Mouse (Mus musculus): ENCODE data around the gene Efcab1.
"Not testable (repeated sequence)": the region's sequence is repeated elsewhere in the genome, so short reads cannot be mapped to it uniquely, and the experiment has no call there.

The Efcab1 gene

GRCm38 (mm10) chr16:14906393-14907100 lies at the start of gene Efcab1:
Gene Efcab1, plus strand, starts transcription at chr16:14906606.
- DNase-seq (ENCODE audit: low read depth), result no peak

DNA sequence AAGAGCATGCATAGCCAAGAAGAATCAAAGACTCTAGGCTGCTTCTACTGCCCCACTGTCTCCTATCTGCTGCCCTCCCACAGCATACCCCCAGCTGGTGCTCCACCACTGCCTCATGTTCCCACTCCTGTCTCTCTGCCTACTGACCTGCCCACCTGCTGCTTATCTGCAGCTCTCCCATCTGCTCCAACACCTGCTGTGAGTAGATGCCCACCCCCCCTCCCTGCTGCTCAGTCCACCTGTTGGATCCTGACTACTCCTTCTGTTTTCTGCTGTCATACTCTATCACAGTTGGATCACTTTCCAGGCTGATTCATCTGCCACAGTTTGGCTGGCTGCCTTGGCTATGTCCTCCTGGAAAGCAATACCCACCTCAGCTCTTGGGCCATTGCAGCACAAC lies 47.0 kb upstream of the Efcab1 start:
- DNase-seq (ENCODE audit: low read depth), result no peak

- DNase-seq (ENCODE audit: low read depth), result peak; percentile 10
These were observed 21.5 kb upstream of the Efcab1 start for GRCm38 (mm10) chr16:14884916-14885315.

DNA sequence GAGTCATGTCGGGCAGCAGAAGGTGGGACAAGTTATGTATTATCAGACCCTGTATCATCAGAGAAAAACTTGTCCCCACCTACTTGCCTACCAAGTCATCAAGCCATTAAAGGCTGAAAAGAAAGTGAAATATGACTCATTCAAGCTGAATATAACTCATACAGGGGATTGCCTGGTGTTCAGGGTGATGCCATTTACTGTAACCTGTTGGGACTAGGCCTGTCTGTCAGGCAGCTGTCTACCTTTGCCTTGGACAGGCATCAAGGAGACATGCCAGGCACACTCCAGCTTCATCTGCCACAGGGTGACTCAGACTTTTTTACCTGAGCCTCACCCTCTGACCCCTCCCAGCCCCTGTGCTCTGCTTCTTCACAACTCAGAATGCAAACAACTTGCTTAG lies 21.0 kb upstream of the Efcab1 start:
- DNase-seq (ENCODE audit: low read depth), result no peak

DNA sequence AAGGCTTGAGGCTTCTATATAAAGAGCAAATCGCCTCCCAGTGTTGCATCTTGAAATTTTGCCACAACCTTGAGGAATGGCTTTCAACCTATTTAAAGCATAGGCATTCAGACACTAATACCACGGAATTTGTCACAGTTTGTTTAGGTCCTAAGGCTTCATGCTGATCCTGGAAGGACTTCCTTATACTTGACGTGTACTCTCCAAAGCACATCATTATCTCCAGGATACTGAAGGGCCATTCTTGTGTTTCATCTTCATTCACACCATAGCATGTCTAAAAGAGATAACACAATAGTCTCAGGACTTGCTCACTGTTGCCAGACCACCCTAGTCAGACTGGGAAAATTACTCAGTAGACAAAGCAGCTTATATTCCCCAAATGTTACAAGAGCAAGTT lies 13.9 kb upstream of the Efcab1 start:
- no peak for DNase-seq (ENCODE audit: low read depth)

DNA sequence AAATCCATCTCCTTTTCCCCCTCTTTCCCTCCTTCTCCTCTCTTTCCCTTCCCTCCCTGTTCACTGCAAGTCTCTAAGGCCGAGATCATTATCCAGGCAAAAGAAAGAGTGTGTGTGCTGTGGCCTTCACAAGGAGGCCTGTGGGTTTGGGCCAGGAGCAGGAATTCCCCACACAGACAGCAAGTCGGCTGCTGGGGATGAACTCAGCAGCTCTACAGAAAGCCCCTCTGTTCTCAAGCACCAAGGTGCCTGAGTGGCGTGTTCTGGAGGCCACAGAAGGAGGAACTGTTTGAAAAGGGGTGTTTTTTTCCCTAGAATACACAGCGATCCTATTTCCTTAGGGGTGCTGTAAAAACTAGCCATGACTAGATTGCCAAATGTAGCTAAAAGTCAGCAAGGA lies 12.5 kb upstream of the Efcab1 start:
- DNase-seq (ENCODE audit: low read depth), result no peak

GRCm38 (mm10) chr16:14894713-14895112 lies 11.7 kb upstream of the Efcab1 start:
- DNase-seq (ENCODE audit: low read depth), result peak; percentile 9

- DNase-seq (ENCODE audit: low read depth), result no peak
These were observed 10.9 kb upstream of the Efcab1 start for GRCm38 (mm10) chr16:14895543-14895942.

GRCm38 (mm10) chr16:14930711-14931110 lies 24.3 kb downstream of the Efcab1 start:
- DNase-seq (ENCODE audit: low read depth), result not testable (repeated sequence)

- DNase-seq (ENCODE audit: low read depth), result peak; percentile 6
These were observed 30.2 kb downstream of the Efcab1 start for GRCm38 (mm10) chr16:14936478-14937166.

DNA sequence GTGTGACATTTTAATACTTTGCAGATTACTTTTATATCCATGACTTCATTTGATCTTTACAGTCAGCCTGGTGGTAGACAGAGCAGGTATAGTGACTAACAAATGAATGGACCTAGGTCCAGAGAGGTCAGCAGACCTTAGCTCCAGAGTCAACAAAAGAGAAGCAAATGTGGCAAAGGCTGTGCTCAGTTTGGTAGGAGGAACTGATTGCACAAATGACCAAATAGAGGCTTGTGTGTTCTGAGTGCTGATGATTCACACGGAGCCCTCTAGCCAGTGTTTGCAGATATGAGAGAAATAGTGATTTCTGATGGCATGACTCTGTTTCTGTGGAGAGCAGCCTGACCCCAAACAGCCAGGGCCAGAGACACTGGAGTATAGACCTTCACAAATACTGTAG lies 33.1 kb downstream of the Efcab1 start:
- peak; percentile 35 for DNase-seq (ENCODE audit: low read depth)

- peak; percentile 14 for DNase-seq (ENCODE audit: low read depth)
These were observed 33.7 kb downstream of the Efcab1 start for GRCm38 (mm10) chr16:14939994-14940715.

- peak; percentile 65 for DNase-seq (ENCODE audit: low read depth)
These were observed 34.5 kb downstream of the Efcab1 start for GRCm38 (mm10) chr16:14940898-14941297.

DNA sequence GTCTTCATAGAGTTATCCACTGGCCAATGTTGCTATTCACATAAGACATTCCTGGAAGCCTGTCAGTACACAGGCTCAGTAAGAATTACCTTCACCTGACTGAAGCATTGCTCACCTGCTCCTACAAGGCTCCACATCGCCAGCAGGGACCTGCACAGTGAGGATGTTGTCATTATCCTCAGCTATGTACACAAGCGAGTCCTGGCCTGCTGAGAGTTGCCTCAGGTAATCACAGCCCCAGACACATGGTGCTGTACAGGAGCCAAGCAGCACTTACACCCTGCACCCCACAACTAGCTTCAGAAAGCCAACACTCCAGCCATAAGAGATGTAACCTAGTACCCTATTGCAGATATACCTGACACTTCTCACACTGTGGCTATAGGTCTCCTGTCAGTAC lies 37.1 kb downstream of the Efcab1 start:
- no peak for DNase-seq (ENCODE audit: low read depth)

GRCm38 (mm10) chr16:14947561-14947960 lies 41.2 kb downstream of the Efcab1 start:
- not testable (repeated sequence) for DNase-seq (ENCODE audit: low read depth)

DNA sequence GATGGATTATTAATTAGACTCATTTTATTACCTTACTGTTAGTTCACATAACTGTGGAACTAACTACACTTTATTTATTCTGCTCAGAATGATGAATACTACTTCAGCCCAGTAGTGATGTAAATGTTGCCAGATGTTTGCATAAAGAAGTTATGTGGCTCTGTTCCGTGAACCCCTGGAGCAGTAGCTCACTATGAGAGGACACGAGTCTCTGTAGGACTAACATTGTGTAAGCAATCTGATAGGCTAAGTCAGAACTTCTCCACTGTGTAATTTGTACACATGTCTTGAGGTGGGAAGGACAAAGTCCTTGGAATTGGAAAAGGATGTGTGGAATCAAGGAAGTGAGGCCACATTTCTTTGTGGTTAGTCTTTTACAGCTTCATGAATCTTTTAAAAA lies 45.5 kb downstream of the Efcab1 start:
- DNase-seq (ENCODE audit: low read depth), result no peak

DNA sequence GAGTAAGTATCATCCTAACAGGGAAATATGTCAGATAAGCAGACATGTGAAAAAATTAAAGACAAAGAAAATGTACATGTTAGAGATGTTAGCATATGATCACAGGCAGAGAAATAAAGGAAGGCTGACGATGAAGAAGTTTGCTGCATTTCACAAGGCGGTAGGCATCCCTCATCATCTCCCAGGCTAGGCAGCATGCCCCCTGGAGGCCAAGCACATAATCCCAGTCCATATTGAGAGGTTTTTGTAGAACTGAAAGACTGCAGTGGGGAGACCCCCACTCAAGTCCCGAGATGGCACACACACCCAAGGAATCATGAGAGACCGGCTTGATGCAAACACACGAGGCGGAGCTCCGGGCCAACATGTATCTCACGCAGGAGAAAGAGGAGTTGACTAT lies 53.3 kb downstream of the Efcab1 start:
- no peak for DNase-seq (ENCODE audit: low read depth)

DNA sequence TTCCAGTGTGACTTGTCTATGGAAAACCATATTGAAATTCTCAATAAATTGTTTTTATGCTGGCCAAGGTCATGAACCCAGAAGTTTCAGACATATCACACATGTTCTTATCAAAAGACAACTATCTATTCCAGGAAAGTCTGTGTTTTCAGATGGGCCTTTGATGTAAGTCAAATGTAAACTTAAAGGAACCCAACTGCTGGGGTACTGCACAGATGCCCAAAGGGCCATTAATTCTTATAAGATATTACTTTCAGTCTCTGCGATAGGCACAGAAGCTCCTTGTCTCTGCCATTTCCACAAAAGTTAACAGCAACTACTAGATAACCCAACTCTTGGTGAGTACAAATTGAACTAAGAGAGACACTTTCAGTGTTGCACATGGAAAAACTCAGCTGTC lies 67.3 kb downstream of the Efcab1 start:
- DNase-seq (ENCODE audit: low read depth), result no peak

DNA sequence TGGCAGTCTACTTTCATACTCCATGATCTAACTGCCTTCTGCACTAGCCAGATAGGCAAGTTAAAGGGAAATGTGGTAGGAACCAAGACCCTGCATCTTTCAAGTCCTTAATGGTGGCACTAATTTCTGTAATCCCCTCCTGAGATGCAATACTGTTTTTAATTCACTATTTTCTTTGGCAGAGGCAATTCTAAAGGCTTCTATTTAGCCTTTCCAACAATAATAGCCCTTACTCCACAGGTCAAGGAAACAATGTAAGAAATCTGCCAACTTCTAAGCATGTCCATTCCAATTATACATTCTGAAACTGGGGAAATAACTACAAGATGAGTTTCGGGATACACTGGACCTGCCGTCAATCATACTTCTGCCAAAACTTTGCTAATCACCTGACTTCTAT lies 72.8 kb downstream of the Efcab1 start:
- DNase-seq (ENCODE audit: low read depth), result peak; percentile 49

DNA sequence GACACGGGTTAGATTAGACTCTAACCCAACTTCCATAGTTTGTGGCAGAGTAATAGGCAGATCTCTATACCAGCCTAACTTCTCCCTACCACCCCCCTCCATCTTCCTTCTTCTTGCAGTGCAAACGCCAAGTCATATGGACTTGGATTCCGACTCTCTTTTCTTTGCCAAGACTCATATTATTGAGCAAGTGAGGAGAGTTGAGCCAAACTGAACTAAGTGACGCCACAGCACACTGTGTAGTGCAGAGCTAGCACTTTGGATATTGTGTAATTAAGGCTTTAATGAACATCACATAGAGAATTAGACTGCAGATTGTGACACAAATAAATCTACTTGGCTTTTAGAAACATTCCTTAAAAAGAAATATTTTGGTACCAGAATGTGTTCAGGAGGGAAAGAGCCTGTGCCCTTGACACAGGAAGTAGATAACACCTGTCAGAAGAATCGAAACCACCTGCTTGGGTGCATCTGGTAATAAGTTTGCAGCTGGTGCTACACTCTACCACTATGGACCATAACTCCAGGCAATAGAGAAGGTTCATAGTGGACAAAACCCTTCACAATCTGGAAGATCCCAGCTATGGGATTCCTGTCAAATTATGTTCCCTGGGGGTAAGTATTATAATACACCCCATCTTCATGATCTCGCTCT lies 83.3 kb downstream of the Efcab1 start:
- peak; percentile 89 for DNase-seq (ENCODE audit: low read depth)

DNA sequence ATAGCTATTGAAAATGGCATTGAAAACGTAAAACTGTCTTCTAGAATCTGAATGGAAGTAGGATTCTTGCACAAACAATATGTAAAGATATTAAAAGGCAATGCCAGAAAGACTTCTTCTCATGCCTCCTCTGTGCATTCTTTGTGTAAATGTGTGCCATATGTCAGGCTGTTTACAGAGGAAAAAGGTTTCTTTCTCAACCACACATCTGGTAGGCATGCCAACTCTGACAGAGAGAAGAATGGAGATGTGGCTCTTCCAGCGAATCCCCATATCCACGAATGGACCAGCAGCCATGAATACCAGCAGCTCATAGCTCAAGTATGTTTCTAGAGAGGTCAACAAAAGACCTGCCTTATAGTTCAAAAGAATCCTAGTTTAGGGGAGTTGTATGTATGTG lies 84.6 kb downstream of the Efcab1 start:
- DNase-seq (ENCODE audit: low read depth), result peak; percentile 38

DNA sequence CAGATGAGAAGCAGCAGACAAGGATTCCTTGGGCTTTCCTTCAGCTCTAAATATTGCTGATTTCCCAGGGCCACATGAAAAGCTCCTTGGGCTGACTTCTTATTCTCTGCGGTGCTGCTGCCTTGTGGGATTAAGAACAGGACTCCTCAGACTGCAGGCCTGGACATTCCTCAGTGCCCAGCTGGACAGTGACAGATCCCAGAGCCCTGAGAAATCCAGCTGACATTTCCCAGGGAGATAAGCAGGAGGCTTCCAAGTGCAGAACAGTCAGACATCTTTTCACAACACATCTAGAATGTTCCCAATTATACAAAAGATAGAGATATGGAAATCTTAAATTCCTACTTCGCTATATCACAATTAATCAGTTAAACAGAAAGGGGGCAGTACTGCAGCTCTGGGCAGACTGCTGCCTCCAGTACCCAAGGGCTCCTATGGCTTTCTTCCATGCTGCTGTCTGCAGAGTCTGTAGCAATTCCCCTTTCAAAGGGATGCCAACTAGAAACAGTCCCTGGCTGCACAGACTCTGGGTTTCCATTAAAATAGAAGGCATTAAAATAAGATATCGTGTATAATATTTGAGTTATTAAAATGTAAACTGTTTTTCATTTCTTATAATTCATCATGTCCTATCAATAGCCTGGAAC lies 86.2 kb downstream of the Efcab1 start:
- peak; percentile 29 for DNase-seq (ENCODE audit: low read depth)

Measured in NIH3T3 (cell line).